Mouse (Mus musculus) olfactory bulb, adult 2 months (tissue): ENCODE data around the gene Paqr9.

Experiments
- CTCF ChIP-seq: fragments of 200-500 bp; IDR thresholded peaks from 2 replicates; pipeline ENCODE4 v1.5.1; 2012; ENCODE audit warnings: low read depth, mild to moderate bottlenecking, low read length, moderate library complexity; ENCODE audit not compliant: insufficient read depth
- POLR2A ChIP-seq: fragments of 200-500 bp; IDR thresholded peaks from 2 replicates; pipeline ENCODE4 v1.6.1; 2012; ENCODE audit warnings: mild to moderate bottlenecking, low read depth, low read length, moderate library complexity; ENCODE audit not compliant: insufficient read depth

GRCm38 (mm10) chr9:95612246-95612768 is 52.9 kb downstream of the Paqr9 start:
- TF ChIP-seq CTCF (no peak), POLR2A (no peak)
